Mouse (Mus musculus) ES-E14 (cell line): ENCODE measurements around the gene Fmnl1. TPM values are rescaled to one million over a fixed set of nuclear protein-coding genes. Genes with fewer than 3 reads are reported as not detected.
"Not testable (repeated sequence)": the region's sequence is repeated elsewhere in the genome, so short reads cannot be mapped to it uniquely, and the experiment has no call there.

ENCODE experiments used
- DNase-seq: peaks from one replicate; pipeline ENCODE4 v3.0.0-alpha.2; 2013; ENCODE audit warnings: low read depth, low spot score
- H3K27ac ChIP-seq: 2 replicates; pipeline ENCODE4 v1.5.1; 2012; ENCODE audit warnings: low read depth, mild to moderate bottlenecking, low read length, moderate library complexity, mixed read lengths; ENCODE audit not compliant: poor library complexity, insufficient read depth, severe bottlenecking
- H3K36me3 ChIP-seq: 2 replicates; pipeline ENCODE4 v1.6.1; 2012; ENCODE audit warnings: mild to moderate bottlenecking, low read length, moderate library complexity, mixed read lengths; ENCODE audit not compliant: control insufficient read depth, poor library complexity, insufficient read depth, severe bottlenecking
- H3K4me1 ChIP-seq, 2 experiments: fragments of 150-350 bp in 1 of 2; sonication (generic) in 1 of 2; 2 replicates each; pipeline ENCODE4 v1.6.1; 2012; ENCODE audit warnings: low read length in 2 of 2, mild to moderate bottlenecking in 1 of 2, mixed read lengths in 1 of 2; ENCODE audit not compliant: control insufficient read depth in 2 of 2, insufficient read depth in 2 of 2, poor library complexity in 1 of 2
- H3K4me3 ChIP-seq, 2 experiments: fragments of 150-350 bp in 1 of 2; sonication (generic) in 1 of 2; 2 replicates each; pipeline ENCODE4 v1.5.1; 2012; ENCODE audit warnings: low read length in 2 of 2, low read depth in 1 of 2, mild to moderate bottlenecking in 1 of 2, mixed read lengths in 1 of 2; ENCODE audit not compliant: insufficient read depth in 1 of 2, poor library complexity in 1 of 2, severe bottlenecking in 1 of 2
- H3K9ac ChIP-seq: 2 replicates; pipeline ENCODE4 v1.6.1; 2012; ENCODE audit warnings: low read depth, mild to moderate bottlenecking, low read length, mixed read lengths; ENCODE audit not compliant: poor library complexity, insufficient read depth, severe bottlenecking
- H3K9me3 ChIP-seq: fragments of 150-350 bp; sonication (generic); 2 replicates; pipeline ENCODE4 v1.6.1; 2012; ENCODE audit warnings: low read depth, mild to moderate bottlenecking, low read length; ENCODE audit not compliant: control insufficient read depth, insufficient read depth
- CHD2 ChIP-seq: IDR thresholded peaks from 2 replicates; pipeline ENCODE4 v1.6.1; 2014; ENCODE audit warnings: mild to moderate bottlenecking, low read depth, low read length, inconsistent platforms
- HCFC1 ChIP-seq: IDR thresholded peaks from 2 replicates; pipeline ENCODE4 v1.6.1; 2012; ENCODE audit warnings: low read length, inconsistent platforms, borderline replicate concordance; ENCODE audit not compliant: insufficient read depth
- MAFK ChIP-seq: IDR thresholded peaks from 2 replicates; pipeline ENCODE4 v1.6.1; 2014; ENCODE audit warnings: mild to moderate bottlenecking, low read depth, low read length, inconsistent platforms; ENCODE audit not compliant: insufficient read depth
- ZC3H11A ChIP-seq: IDR thresholded peaks from 2 replicates; pipeline ENCODE4 v1.6.1; 2012; ENCODE audit warnings: low read depth, mild to moderate bottlenecking, inconsistent platforms, low read length, borderline replicate concordance
- ZNF384 ChIP-seq: IDR thresholded peaks from 2 replicates; pipeline ENCODE4 v1.6.1; 2012; ENCODE audit warnings: low read depth, low read length, inconsistent platforms
- in situ Hi-C, 2 experiments: fragments of 600-800 bp; cut with MboI; formaldehyde crosslinking; loops; one replicate each; pipeline ENCODE4 v1.15.1; 2025; ENCODE audit warnings: low sequenced_read_pairs in 2 of 2, inconsistent platforms in 1 of 2; ENCODE audit not compliant: unreplicated experiment in 2 of 2
- total RNA-seq: library from RNA; depleted of rRNA; stranded (reverse); fragments of 300-350 nt; gene quantifications from 2 replicates; pipeline ENCODE4 v1.2.3, GENCODE M21; 2012

The Fmnl1 gene
- total RNA-seq, 1 experiment, result 0.94 TPM

DNA sequence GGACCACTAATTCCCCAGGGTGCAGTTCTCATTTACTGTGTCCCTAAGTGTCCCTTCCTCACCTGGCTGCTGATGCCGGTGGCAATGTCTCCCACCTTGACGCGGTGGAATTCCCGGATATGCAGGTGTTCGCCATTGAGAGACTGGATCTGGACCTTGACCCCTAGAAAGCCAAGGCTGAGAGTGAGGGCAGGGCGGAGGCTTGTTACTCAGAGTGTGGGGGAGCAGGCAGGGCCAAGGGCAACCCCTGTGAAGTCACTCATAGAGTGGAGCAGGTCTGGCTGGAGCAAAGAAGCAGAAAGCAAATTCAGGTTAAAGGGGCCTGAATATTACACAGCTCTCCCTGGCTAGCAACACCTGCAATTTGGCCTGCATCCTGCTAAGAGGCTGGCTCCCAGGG is 50.5 kb downstream of the Fmnl1 start:
- TF ChIP-seq CHD2 (no peak), HCFC1 (no peak), MAFK (no peak), ZNF384 (no peak), ZC3H11A (no peak)
- no peak overlapping the region for H3K4me3 ChIP-seq
- H3K27ac ChIP-seq, result no peak overlapping the region
- DNase-seq, result no peak
- in situ Hi-C loops, result no loop called here
- H3K9me3 ChIP-seq, result no peaks in the 10 kb centered on the region
- no peak overlapping the region for H3K9ac ChIP-seq
- H3K4me1 ChIP-seq, result peaks cover 2 to 20% of the 10 kb centered on the region in 2 experiments; a peak in 2 of 4 replicates
- H3K36me3 ChIP-seq, result no peaks in the 10 kb centered on the region

DNA sequence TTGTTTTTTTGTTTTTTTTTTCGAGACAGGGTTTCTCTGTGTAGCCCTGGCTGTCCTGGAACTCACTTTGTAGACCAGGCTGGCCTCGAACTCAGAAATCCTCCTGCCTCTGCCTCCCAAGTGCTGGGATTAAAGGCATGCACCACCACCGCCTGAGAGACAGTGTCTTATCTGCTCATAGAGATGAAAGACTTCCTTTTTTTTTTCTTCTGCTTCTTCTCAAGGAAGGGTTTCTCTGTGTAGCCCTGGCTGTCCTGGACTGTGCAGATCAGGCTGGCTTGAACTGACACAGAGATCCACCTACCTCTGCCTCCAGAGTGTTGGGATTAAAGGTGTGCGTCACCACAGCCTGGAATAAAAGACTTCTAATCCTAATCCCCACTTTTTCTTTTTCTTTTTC is 51.8 kb downstream of the Fmnl1 start:
- DNase-seq, H3K9me3 ChIP-seq, in situ Hi-C loops, H3K36me3 ChIP-seq, H3K27ac ChIP-seq, H3K9ac ChIP-seq, H3K4me3 ChIP-seq: not testable (repeated sequence)
- peaks cover 2 to 20% of the 10 kb centered on the region in 2 experiments; a peak in 2 of 4 replicates for H3K4me1 ChIP-seq

DNA sequence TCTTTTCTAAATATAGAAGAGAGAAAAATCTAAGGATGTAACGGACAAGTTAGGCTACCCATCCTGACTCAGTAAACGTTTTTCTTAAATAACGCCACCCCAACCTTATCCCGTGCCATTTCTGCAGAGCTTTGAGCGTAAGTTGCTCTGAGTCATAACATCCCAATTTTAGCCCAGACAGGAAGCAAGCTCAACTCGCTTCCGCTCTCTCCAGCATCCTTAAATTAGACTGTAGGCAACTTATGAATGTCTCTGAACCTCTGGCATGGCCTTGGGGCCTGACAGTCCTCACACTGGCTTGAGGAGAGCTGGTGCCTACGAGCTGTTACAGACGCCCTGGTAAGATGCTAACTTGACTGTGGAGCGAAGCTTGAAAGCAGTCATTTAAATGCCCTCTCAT is 52.5 kb downstream of the Fmnl1 start:
- Histone ChIP-seq H3K9me3 (no peaks in the 10 kb centered on the region), H3K27ac (no peak overlapping the region), H3K4me3 (no peak overlapping the region), H3K36me3 (no peaks in the 10 kb centered on the region), H3K9ac (no peak overlapping the region), H3K4me1 (peaks cover 2 to 18% of the 10 kb centered on the region in 2 experiments; a peak in 2 of 4 replicates)
- DNase-seq, result no peak
- TF ChIP-seq ZNF384 (no peak), CHD2 (no peak), ZC3H11A (no peak), MAFK (no peak)
- in situ Hi-C loops, result no loop called here

DNA sequence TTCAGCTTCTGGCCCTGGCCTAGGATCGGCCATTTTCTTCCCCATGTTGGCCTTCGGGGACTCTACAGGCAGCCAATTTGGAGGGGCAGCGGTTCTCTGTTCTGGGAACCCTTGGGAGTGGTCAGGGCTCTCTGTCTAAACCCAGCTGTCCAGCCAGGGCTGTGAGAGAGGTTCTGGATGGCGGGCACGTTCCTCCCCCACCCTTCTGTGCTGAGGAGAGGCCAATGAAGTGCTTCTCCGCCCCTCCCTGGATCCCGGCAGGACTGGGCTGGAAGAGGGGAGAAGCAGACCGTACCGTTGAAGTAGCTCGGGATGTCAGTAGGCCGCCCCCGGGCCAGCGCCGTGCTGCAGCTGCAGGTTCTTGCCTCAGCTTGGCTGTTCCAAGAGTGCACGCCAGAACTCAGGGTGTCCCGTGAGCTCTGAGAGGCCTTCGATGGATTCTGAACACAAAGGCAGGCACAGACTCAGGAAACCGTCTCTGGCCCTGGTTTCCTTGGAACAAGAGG is 53.1 kb downstream of the Fmnl1 start:
- Histone ChIP-seq H3K27ac (no peak overlapping the region), H3K36me3 (no peaks in the 10 kb centered on the region)

DNA sequence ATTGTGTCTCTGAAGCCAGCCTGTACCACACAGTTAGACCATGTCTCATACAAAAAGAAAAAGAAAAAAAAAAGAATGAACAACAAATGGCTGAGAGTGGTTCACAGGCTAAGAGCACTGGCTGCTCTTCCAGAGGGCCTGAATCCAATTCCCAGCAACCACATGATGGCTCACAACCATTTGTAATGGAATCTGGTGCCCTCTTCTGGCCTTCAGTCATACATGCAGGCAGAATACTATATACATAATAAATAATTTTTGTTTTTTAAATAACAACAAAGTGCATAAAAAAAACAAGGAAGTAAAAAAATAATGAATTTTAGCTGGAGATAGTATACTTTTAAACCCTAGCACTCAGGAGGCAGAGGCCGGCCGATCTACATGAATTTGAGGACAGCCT is 58.7 kb downstream of the Fmnl1 start:
- no peak for DNase-seq
- 0 out of 2 replicates have a peak, but pooled peaks have one; percentile 16 for TF ChIP-seq ZC3H11A
- no peak for TF ChIP-seq CHD2
- TF ChIP-seq HCFC1, result no peak
- no peak for TF ChIP-seq ZNF384
- no peak for TF ChIP-seq MAFK
- in situ Hi-C loops, result no loop called here
- peaks cover 0 to 21% of the 10 kb centered on the region in 2 experiments; a peak in 2 of 4 replicates for H3K4me1 ChIP-seq
- no peaks in the 10 kb centered on the region; the same call in 1 of the 2 replicates for H3K36me3 ChIP-seq
- H3K27ac ChIP-seq, result no peak overlapping the region
- no peak overlapping the region for H3K4me3 ChIP-seq
- H3K9me3 ChIP-seq, result no peaks in the 10 kb centered on the region
- no peak overlapping the region for H3K9ac ChIP-seq

More for the DNA sequence above, 53.1 kb downstream of the Fmnl1 start:
- no peak for TF ChIP-seq ZC3H11A
- no peak for TF ChIP-seq MAFK
- no peak for TF ChIP-seq HCFC1
- no peak for TF ChIP-seq CHD2
- no peak for TF ChIP-seq ZNF384
- Histone ChIP-seq H3K4me3 (peak overlapping the region; percentile 13 to 47; a peak in 3 of 4 replicates), H3K9ac (peak overlapping the region; percentile 1; the same call in 1 of the 2 replicates), H3K4me1 (peaks cover 2 to 16% of the 10 kb centered on the region in 2 experiments; a peak in 2 of 4 replicates), H3K9me3 (no peaks in the 10 kb centered on the region)
- DNase-seq, result no peak
- in situ Hi-C loops, result no loop called here
